Mouse (Mus musculus): Measurements from ENCODE around the gene Oser1.

DNA sequence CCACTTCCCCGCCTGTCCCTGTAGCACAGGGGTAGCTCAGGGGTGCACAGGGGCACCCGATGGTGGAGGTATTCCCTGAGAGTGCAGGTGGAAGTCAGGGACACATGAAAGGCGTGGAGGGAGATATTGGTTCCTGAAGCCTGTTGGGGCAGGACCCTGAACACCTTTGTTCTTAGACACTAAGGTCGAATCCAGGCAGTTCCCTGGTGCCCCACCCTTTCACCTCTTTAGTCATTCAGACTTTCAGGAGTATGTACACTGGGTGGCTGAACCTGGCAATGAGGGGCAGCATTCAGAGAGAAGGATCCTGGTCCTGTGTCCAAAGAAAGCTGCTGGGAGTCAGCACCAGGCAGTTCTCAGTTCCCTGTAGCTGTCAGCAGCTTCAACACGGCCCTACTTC, 37.9 kb upstream of the Oser1 start:
- TF ChIP-seq CTCF (IDR thresholded peaks at IDR 0.05; ENCODE audit: borderline replicate concordance, insufficient read depth, low read length) (no peak), POLR2A (IDR thresholded peaks at IDR 0.05; ENCODE audit: low read depth, low read length) (no peak)
